Mouse (Mus musculus) c-Kit-positive CD71-positive TER-119-positive erythroid progenitor cells, embryonic 14.5 days (primary cell): Measurements from ENCODE around the gene Aaed1.
A peak's percentile ranks its signal among the peaks of the same experiment; 100 is the strongest.

Experiments used
- DNase-seq: peaks from one replicate; pipeline ENCODE4 v3.0.0-alpha.2; 2013; ENCODE audit warnings: low spot score

Aaed1 gene

GRCm38 (mm10) chr13:64312024-64312915 lies at the start of gene Aaed1:
Aaed1 (minus strand) TSS chr13:64312710.
- DNase-seq = peak; percentile 77

DNA sequence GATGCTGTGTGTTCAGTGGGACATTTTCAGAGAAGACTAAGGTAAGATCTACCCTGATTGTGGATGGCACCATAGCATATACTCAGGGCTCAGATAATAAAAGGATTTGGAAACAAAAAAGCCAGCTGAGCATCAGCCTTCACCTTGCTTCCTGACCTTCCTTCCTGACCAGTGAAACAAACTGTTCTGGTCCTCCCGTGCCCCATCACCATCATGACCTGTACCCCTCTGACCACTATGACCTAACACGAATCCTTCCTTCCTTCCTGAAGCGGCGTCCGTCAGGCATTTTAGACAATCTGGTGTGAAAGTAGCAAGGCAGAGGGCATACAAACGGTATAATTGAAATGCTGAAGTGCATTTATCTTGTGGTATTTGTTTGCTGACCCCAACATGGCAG lies 49.6 kb upstream of the Aaed1 start:
- DNase-seq = no peak

DNA sequence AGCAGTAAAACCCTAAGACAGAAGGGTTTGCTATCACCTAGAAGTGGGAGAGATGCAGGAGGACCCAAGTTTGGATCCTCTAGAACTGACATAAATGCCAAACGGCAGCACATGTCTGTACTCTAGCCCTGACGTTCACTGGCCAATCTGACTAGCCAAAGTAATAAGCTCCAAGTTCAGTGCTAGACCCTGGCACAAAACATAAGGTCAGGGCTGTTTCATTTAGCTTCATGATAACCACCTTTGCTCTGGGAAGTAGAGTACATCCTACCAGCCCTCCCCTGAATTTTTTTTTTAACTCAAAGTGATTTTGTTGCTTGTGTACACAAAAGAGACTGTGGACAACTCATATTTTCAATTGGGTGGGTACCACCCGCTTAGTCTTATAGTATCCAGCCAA lies 48.5 kb upstream of the Aaed1 start:
- DNase-seq = no peak

DNA sequence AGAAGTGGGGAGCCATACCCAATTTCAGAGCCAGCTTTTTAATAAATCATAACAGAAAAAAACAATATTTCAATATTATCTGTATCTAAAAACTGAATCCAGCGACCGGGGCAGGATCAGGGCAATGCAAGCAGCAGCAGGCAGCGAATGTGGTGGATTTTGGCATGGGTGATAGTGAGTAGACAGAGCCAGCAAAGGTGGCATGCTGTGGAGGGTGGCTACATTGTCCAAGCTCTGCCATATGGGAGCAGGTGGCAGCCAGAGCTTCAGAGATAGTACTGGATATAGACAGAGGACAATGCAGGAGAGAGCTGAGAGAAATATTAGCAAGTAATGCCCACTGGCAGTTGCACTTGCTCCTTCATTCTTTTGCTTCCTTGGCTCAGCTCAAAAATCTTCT lies 47.2 kb upstream of the Aaed1 start:
- DNase-seq = no peak

GRCm38 (mm10) chr13:64358476-64358875 lies 46.0 kb upstream of the Aaed1 start:
- DNase-seq = no peak

GRCm38 (mm10) chr13:64357389-64357788 lies 44.9 kb upstream of the Aaed1 start:
- DNase-seq = no peak

DNA sequence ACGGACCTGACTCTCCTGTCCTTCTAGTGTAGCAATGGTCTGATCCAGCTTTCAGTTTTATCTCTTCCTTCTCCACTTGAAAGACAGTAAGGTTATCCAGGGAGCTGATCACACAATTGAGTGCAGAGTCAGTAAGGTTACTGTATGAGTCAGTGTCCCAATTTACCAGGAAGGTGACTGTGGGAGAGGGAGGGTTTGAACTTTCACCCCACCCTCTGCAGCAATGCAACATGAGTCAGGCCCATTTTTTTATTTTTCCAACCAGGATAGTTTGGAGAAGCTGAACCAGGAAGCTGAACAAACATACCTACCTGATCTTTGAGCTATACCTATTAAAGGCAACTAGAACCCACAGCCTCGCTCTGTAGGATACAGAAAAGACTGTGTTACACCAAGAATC lies 37.0 kb upstream of the Aaed1 start:
- DNase-seq = no peak

DNA sequence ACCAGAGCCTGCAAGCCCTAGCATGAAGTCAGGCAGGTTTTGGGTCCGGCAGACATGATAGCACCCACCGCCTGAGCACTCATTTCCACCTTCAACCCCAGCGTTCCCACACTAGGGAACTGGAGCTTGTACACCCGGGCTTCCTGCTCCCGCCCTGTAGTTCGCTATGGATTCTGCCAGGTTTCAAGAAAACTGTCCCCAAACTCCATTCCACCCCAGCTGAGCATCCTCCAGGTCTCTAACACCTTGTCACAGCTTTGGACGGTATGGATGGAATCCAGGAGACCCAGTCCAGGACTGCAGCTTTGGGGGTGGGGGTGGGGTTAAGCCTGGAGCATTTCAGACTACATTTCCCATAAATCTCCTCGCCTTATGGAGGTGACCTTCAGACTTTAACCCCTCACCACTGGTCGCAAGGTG lies 31.6 kb upstream of the Aaed1 start:
- DNase-seq = no peak

DNA sequence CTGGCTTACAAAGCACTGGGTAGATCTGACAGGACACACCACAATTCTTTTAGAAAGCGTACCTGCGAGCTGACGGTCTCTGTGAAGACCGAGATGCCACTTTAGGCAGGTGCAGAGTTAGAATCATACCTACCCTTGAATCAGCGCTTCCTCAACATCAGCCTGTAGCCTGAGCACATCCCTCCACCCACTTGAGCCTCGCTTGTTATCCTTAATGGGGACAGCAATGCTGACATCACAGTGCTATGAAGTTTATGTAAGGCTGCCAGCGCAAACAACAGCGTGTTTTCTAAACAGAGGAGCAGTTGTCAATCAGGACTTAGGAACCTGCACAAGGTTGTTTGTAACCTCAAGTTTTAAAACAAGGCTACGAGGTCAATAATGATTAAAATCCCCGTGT lies 31.1 kb upstream of the Aaed1 start:
- DNase-seq = no peak

DNA sequence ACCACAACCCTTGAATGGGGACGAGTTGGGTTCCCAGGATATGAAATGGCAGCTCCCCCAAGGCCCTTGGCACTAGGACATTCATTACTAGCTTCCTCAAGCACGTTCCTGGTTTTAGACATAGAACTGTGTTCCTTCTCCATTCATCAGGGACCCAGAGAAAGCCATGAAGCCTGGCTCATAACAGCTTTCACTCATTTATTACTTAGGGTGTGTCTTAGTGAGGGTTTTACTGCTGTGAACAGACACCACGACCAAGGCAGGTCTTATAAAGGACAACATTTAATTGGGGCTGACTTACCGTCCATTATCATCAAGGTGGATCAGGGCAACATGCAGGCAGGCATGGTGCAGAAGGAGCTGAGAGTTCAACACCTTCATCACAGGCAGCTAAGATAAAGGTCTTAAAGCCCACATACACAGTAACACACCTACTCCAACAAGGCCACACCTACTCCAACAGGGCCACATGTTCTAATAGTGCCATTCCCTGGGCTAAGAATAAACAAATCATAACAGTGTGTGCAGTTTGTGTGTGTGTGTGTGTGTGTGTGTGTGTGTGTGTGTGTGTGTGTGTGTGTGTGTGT lies 23.1 kb upstream of the Aaed1 start:
- DNase-seq = no peak

DNA sequence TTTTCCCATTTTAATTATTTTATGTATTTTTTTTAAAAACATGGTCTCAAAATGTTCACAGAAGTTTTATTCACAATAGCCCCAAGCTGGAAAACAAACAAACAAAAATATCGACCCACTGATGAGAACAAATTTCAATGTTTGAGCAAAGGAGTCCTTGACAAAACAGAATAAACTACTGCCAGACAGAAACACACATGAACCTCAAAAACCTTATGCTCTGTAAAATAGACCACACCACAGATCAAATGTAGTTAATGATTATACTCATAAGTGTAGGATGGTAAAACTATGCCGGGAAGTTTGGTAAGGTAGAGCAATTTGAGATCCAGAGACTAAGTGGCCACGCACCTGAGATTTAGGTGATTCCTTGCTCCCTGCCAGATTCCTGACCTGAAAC lies 20.6 kb upstream of the Aaed1 start:
- no peak for DNase-seq

- DNase-seq = no peak
Measured at GRCm38 (mm10) chr13:64332321-64332720, 19.8 kb upstream of the Aaed1 start.

DNA sequence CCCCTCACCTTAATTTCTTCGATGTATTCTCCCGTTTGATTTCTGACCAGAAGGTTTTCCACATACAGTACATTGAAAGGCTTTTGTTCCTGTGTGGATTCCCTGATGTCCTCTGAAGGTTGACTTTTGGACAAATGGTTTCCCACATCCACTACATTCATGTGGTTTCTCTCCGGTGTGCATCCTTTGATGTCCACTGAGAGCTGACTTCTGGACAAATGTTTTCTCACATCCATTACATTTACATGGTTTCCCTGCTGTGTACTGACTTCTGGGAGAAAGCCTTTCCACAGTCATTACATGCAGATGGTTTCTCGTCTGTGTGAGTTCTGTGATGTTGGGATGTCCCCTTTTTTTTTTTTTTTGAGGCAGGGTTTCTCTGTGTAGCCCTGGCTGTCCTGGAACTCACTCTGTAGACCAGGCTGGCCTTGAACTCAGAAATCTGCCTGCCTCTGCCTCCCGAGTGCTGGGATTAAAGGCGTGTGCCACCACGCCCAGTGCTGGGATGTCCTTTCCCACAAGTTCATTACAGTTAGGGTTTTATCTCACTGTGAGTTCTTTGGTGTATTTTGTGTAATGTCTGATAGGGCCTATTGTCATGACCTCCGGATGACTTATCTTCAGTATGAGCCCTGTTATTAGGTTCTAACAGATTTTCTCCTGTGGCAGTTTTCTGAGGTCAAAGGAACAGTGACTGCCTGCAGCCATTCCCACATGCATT lies 10.2 kb upstream of the Aaed1 start:
- no peak for DNase-seq

- DNase-seq = no peak
Measured at GRCm38 (mm10) chr13:64320334-64320733, 7.8 kb upstream of the Aaed1 start.

- DNase-seq = no peak
Measured at GRCm38 (mm10) chr13:64319782-64320181, 7.3 kb upstream of the Aaed1 start.

- DNase-seq = no peak
Measured at GRCm38 (mm10) chr13:64318355-64318754, 5.8 kb upstream of the Aaed1 start.

- peak; percentile 73 for DNase-seq
Measured at GRCm38 (mm10) chr13:64315483-64316050, 3.1 kb upstream of the Aaed1 start.

- no peak for DNase-seq
Measured at GRCm38 (mm10) chr13:64314041-64314440, 1.5 kb upstream of the Aaed1 start.

DNA sequence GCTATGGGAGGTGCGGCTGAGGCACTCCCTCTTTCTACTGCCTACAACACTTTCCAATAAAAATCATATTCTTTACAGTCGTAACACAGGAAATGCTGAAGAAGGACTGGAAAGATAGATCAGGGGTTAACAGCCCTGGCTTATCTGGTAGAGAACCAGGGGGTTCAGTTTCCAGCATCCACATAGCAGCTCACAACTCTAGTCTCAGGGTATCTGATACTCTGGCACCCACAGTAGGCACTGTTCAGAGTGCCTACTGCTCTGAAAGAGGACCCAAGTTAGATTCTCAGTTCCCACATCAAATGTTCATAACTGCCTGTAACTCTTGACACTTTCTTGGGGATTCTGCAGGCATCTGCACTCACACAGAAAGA lies 393 bp upstream of the Aaed1 start:
- DNase-seq = no peak

GRCm38 (mm10) chr13:64311266-64311665 lies 1.2 kb downstream of the Aaed1 start:
- no peak for DNase-seq

- no peak for DNase-seq
Measured at GRCm38 (mm10) chr13:64310585-64310984, 1.9 kb downstream of the Aaed1 start.

DNA sequence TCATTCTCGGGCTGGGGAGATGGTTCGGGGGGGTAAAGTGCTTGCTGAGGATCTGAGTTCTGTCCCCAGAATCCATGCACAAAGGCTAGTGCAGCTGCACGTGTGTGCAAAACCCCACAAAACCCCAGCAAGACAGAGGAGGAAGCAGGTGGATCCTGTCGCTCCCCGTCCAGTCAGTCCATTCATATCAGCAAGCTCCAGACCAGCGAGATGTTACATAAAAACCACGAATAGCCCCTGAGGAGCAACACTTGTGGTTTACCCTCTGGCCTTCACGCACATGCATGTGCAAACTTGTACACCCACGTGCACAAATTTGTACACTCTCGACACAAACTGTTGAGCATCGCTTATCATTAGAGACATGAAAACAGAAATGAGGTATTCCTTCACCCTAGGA lies 2.7 kb downstream of the Aaed1 start:
- no peak for DNase-seq

GRCm38 (mm10) chr13:64309036-64309435 lies 3.5 kb downstream of the Aaed1 start:
- no peak for DNase-seq
